Mouse (Mus musculus): ENCODE data around the gene Cfap70.
A peak's percentile ranks its signal among the peaks of the same experiment; 100 is the strongest.

The Cfap70 gene

GRCm38 (mm10) chr14:20451765-20452331, at the start of gene Cfap70:
TSS of gene Cfap70 (minus strand) at chr14:20452226.
- peak; percentile 83 for DNase-seq (ENCODE audit: low spot score)

GRCm38 (mm10) chr14:20499982-20500381, 48.0 kb upstream of the Cfap70 start:
- no peak for DNase-seq (ENCODE audit: low spot score)

DNA sequence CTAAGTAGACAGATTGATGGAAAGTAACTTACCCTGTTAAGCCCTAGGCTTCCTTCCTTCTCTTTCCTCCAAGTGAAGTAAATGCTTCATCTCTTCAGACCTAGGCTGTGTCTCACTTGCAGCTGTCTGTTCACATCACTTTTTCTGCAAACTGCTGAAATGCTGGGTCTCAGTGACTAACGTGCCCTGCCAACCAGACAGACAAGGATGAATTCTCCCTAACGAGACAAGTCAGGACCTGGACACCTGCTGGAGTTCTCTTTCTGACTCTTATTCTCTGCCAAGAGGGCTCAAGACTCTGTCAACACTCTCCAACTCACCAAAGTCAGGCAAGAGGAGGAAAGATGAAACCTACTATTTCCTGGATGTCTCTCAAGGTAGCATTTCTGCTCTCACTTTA, 44.6 kb upstream of the Cfap70 start, which contains the start of gene Mss51:
Gene Mss51, minus strand, starts transcription at position 299 of the 400 bp plus-strand sequence.
- no peak for DNase-seq (ENCODE audit: low spot score)

DNA sequence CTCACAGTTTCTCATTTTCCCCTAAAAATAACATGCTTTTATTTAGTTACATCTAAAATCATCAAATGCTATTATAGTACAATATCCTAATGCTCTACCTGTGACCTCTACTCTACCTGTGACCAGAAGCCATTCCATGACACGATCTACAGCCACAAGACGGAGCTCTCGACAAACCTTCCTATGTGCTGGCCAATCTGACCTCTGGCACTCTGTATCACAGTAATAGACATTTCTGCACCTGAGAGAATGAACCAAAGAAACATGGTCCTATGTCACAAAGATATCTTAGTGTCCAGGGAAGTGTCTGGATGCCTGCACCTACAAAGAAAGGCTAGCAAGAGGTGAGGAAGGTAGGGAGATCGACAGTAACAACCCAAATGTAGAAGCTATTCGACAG, 34.0 kb upstream of the Cfap70 start:
- DNase-seq (ENCODE audit: low spot score), result no peak

DNA sequence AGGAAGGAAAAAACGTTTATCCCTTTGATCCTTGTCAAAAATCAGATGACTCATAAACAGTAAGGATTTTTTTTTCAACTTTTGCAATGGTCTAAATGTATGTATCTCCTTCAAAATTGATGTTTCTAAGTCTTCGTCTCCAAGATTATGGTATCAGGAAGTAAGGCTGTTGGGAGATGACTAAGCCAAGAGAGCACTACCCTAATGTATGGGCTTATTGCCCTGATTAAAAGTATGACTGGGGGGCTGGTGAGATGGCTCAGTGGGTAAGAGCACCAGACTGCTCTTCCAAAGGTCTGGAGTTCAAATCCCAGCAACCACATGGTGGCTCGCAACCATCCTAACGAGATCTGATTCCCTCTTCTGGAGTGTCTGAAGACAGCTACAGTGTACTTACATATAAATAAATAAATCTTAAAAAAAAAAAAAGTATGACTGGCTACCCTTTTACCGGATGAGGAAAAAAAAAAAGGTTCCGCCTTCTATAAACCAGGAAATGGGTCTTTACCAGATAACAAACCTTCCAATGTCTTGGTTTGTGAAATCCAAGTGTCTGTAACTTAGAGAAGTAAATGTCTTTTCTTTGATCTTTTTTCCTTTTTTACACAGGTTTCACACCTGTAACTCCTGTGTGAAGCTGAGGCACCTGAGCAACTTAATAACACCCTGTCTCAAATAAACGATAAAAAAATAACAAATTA, 30.2 kb upstream of the Cfap70 start:
- DNase-seq (ENCODE audit: low spot score), result no peak

GRCm38 (mm10) chr14:20481211-20481610, 29.2 kb upstream of the Cfap70 start:
- peak; percentile 24 for DNase-seq (ENCODE audit: low spot score)

DNA sequence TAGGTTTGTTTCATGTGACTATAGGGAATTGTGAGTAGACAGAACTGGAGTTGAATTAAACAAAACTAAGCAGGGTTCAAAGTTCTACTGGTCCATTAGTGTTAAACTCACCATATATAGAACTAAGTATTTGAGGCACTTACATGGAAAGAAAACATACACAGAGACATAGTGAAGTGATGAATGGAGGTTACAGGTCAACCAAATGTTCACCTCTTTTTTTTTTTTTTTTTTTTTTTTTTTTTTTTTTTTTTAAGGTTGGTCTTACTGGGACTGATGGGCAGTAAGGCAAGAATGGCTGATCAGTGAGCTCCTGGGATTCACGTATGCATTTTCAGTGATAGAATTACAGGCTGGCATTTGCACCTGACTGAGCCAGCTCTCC, 28.2 kb upstream of the Cfap70 start:
- no peak for DNase-seq (ENCODE audit: low spot score)

GRCm38 (mm10) chr14:20479291-20480194, 27.5 kb upstream of the Cfap70 start, which contains the start of gene Anxa7:
TSS of gene Anxa7 (minus strand) at chr14:20480133.
- peak; percentile 85 for DNase-seq (ENCODE audit: low spot score)

DNA sequence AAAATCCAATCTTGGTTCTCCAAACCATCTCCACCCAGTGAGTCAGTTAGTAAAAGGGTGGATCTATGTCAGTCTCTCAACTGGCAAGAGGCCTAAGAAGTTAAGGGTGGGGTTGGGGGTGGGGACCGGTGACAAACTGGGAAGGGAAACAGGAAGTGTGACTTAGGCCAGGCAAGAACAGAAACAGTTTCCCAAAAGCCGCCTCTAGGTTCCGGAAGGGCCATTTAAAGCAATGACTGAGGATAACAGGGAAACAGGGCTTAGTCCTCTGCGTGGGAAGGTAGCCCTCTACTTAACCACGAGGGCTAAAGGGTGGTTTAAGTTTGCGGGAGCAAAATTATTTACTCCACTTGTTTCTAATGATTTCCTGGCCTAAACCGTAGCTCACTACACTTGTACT, 26.8 kb upstream of the Cfap70 start:
- peak; percentile 28 for DNase-seq (ENCODE audit: low spot score)

DNA sequence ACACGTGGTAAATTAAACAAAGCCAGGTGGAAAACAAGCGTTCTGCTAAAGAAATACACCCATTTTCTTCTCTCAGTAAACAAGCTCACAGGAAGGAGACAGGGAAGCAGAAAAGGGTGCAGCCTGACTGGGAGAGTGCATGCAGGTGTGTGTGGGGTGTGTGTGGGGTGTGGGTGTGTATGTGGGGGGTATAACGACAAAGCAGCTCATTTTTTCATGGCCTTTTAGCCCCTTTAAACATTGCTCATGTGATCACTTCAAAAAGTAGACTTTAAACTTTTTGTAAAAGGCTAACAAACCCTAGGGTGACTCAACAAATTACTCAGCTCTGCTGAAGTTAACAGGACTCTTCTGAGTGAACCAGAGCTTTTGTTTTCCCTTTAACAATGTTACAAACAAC, 26.4 kb upstream of the Cfap70 start:
- no peak for DNase-seq (ENCODE audit: low spot score)

DNA sequence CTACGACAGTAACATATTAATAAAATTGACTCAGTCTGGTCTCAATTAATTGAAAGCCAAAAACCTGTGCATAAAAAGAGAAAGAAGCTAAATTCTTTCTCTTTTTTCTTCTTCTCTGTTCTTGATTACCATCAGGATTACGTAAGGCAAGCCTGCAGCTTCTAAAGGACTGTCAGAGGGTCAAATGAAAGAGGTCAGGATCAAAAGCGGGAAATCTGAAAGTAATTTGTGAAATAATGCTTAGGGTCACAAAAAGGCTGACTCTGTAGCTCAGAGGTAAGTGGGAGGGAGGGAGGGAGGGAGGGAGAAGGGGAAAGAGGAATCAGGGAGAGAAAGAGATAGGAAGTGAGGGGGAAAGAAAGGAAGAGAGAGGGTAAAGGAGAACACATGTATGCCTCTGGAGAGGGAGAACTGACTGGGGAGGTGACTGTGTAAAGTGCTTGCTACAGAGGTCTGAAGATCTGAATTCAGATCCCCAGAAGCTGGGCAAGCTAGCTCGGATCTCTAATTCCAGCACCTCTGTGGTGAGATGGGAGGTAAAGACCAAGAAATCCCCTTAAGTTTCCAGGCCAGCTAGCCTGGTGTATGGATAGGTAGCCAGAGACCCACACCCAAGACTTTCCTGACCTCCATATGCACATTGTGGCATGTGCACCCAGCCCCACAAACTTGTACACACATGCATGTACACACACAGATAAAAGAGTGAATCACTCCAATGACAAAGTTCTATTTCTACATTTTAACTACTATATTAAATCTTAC, 25.4 kb upstream of the Cfap70 start:
- DNase-seq (ENCODE audit: low spot score), result peak; percentile 37

DNA sequence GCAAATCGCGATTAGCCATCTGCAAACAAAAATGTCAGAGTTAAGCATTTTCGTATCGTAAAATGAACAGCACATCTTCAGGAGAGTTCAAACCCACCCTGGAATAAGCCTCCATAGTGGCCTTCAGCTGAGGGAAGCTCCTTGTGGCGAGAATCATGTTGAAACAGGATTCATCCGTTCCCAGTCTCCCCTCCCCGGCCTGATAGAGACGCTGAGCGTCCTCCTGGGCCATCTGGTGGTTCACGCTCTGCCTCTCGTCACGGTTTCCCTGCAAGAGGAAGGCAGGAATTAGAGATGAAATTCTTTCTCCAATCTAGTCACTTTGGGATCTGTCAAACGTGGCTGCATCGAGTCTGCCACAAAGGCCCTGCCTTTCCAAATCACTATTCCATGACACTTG, 8.2 kb upstream of the Cfap70 start:
- DNase-seq (ENCODE audit: low spot score), result no peak

- DNase-seq (ENCODE audit: low spot score), result no peak
These were observed 6.4 kb upstream of the Cfap70 start for GRCm38 (mm10) chr14:20458378-20458777.

GRCm38 (mm10) chr14:20452929-20453328, 903 bp upstream of the Cfap70 start:
- no peak for DNase-seq (ENCODE audit: low spot score)

DNA sequence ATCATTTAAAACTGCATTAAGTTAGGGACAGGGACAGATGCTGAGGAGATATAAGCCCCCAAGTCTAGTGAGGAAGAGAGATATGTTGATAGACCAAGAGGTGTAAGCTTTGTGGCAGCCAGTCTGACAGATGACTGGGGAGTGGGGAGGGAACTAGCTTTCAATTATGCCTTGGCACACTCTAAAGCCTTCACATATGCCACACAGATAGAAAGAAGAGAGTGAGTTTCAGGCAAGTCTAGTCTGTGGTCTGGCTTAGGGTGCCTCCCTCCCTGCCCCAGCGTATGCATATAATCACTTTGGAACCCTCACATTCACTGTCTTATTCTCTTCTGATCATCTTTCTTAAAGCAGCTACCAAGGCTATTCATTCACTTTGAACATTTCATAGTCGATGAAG, 724 bp downstream of the Cfap70 start:
- no peak for DNase-seq (ENCODE audit: low spot score)

DNA sequence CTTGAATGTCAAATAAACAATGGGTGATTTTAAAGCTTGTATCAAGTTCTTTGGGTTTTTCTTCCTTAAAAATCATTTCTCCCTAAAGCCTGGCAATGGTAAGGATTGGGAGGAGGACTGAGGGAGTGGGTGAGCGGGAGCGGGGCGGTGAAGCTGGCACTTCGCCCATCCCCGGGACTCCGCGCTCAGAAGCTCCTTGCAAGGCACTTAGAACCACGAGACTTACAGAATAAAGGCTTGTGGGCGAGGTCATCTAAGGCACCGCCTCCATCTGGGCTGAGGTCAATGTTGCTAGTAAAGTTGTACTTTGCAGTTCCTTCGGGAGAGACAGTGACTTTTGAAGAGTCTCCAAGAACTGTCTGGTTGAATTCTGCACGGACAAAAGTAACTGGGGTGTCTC, 4.8 kb downstream of the Cfap70 start:
- no peak for DNase-seq (ENCODE audit: low spot score)

DNA sequence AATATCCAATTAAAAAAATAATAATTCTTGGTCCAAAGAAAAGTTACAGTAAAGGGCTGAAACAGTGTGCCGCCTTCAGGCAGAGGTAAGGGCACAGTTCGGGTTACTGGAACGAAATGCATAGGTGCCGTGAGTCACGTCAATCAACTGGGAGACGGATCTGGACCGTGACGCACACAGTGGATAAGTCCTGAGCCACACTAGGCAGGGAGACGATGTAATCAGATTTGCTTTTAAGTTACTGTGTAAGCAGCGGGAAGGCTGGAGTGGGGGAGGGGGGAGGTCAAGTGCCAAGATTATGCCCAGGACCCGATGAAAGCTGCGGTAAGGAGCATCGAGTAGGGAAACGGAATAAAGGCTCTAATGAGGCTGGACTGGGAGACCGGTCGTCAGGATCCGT, 9.8 kb downstream of the Cfap70 start:
- no peak for DNase-seq (ENCODE audit: low spot score)

- DNase-seq (ENCODE audit: low spot score), result no peak
These were observed 15.1 kb downstream of the Cfap70 start for GRCm38 (mm10) chr14:20436976-20437375.

DNA sequence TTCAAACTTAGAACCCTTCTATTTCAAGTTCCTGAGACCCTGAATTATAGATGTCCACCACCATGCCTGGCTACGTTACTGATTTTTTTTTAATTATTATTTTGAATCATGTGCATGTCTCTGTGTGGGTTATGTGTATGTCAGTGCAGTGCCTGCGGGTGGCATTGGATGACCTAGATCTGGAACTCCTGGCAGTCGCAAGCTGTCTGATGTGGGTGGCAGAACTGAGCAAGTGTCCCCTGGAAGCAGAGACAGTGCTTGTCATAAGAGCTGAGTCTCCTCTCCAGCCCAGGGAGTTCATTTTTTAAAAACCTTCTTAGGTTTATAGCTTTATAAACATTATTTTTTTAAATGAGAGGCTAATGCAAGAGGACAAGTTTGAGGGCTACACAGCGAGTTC, 19.6 kb downstream of the Cfap70 start:
- DNase-seq (ENCODE audit: low spot score), result no peak

DNA sequence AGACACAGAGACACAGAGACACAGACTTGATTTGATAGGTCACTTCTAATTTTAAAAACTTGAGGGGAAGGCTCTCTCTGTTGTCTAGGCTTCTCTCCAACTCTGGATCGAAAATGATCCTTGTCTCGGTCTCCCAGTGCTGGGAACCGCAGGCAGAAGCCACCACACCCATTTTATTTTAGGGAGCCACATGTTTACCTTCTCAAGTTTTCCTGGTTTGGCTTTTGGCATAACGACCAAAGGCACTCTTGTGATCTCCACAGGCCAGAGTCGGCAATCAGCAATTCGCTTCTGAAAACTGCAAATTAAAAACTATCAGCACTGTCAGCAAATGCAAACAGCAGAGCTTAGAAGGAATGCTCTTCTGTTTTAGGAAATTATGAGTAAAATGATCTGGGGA, 20.3 kb downstream of the Cfap70 start:
- DNase-seq (ENCODE audit: low spot score), result no peak

GRCm38 (mm10) chr14:20429833-20430232, 22.2 kb downstream of the Cfap70 start:
- no peak for DNase-seq (ENCODE audit: low spot score)

GRCm38 (mm10) chr14:20428593-20428992, 23.4 kb downstream of the Cfap70 start:
- DNase-seq (ENCODE audit: low spot score), result no peak

Measured in embryo, embryonic 10 days (tissue).